Mouse (Mus musculus): ENCODE results near the gene Prep. TPM values are rescaled to one million over a fixed set of nuclear protein-coding genes. Genes with fewer than 3 reads are reported as not detected.

Prep gene
- polyA plus RNA-seq (2014; fragmentation: Nextera tagmentation; extraction: Ambion mirVana): 18.7 and 19.8 TPM in 2 replicates

DNA sequence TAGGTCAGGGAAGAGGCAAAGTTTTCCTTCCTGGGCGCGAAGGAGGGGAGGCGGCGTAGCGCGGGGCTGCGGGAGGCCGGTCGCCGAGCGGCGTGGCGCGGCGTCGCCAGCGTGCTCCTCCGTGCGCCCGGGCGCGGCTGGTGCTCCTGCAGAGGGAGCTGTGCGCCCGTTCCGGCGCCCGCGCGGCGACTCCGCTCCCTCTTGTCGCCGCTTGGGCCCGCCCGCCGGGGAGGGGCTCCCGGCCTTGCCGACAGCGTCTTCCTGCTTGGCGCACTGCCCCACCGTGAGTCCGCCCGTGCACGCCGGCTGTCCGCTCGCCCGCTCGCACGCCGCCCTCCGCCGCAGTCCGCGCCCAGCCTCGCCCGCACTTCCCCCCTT, at the start of gene Prep:
Gene Prep (plus strand): TSS at position 273 of the 378 bp plus-strand sequence.
- peak within 1 kb of the TSS; percentile 82 for H3K9ac ChIP-seq (replicated peaks; ENCODE audit: low read depth, low read length)
- no peaks in the 10 kb centered on the region for H3K9me3 ChIP-seq (ENCODE audit: control insufficient read depth, low read depth, low read length)
- H3K36me3 ChIP-seq (ENCODE audit: control insufficient read depth, insufficient read depth, low read length): no peaks in the 10 kb centered on the region
- peak; percentile 92 for ATAC-seq (ENCODE audit: insufficient number of reproducible peaks, insufficient read depth, low FRiP score, low read depth)
- no peaks in the 10 kb centered on the region for H3K27me3 ChIP-seq (ENCODE audit: control insufficient read depth, insufficient read depth, low read length)
- peak within 1 kb of the TSS; percentile 95 for H3K4me3 ChIP-seq (ENCODE audit: low read depth, low read length)
- WGBS: 0% methylated on average over 50 of the region's 57 CpGs
- peak within 1 kb of the TSS; percentile 45 for H3K4me2 ChIP-seq (replicated peaks; ENCODE audit: low read depth, low read length)
- H3K4me1 ChIP-seq (ENCODE audit: control insufficient read depth, insufficient read depth, low read length): peaks cover 6% of the 10 kb centered on the region; the same call in 1 of the 2 replicates
- peak within 1 kb of the TSS; percentile 85 for H3K27ac ChIP-seq (ENCODE audit: low read length)

DNA sequence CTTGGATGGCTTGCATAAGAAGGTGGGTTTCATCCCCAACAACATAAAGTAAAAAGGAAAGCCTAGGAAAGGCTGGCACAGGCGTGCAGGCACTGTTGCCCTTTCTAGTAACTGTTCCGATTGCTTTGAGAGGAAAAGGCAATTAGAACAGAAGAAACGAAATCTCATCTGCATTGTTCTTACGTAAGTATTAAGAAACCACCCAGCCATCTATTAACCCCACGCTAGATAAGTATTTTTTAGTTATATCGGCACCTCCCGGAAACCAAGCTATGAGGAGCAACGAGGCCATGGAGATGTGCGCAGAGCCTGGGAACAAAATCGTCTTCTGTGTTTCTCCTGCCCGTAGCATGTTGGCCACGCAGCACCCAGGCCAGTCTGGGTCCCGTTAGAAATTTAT, 49.7 kb upstream of the Prep start:
- Histone ChIP-seq H3K27ac (ENCODE audit: low read length) (no peak overlapping the region), H3K4me1 (ENCODE audit: control insufficient read depth, insufficient read depth, low read length) (no peaks in the 10 kb centered on the region), H3K27me3 (ENCODE audit: control insufficient read depth, insufficient read depth, low read length) (no peaks in the 10 kb centered on the region), H3K36me3 (ENCODE audit: control insufficient read depth, insufficient read depth, low read length) (no peaks in the 10 kb centered on the region), H3K9ac (replicated peaks; ENCODE audit: low read depth, low read length) (no peak overlapping the region), H3K9me3 (ENCODE audit: control insufficient read depth, low read depth, low read length) (no peaks in the 10 kb centered on the region), H3K4me2 (replicated peaks; ENCODE audit: low read depth, low read length) (no peak overlapping the region), H3K4me3 (ENCODE audit: low read depth, low read length) (no peak overlapping the region)
- no peak for ATAC-seq (ENCODE audit: insufficient number of reproducible peaks, insufficient read depth, low FRiP score, low read depth)
- 89% methylated on average over 13 of the region's 13 CpGs for WGBS

DNA sequence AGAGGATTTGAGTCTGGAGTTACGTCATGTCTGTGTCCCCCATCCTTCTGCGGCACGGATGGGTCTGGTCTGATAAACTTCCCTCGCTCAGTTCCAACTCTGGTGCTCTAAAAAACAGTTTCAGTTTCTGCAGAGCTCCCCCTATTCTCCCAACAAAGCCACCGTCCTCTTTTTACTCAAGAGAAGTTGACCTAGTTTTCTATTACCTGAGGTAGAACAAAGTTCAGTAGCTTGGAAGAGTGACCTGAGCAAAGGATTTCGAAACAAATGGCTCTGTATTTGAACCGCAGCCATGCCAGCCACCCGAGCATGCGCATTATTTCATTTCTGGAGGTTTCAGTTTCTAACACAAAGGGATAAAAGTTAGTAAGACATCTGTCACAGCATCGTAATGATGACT, 49.2 kb upstream of the Prep start:
- Histone ChIP-seq H3K9ac (replicated peaks; ENCODE audit: low read depth, low read length) (no peak overlapping the region), H3K36me3 (ENCODE audit: control insufficient read depth, insufficient read depth, low read length) (no peaks in the 10 kb centered on the region), H3K9me3 (ENCODE audit: control insufficient read depth, low read depth, low read length) (no peaks in the 10 kb centered on the region), H3K4me2 (replicated peaks; ENCODE audit: low read depth, low read length) (no peak overlapping the region), H3K27me3 (ENCODE audit: control insufficient read depth, insufficient read depth, low read length) (no peaks in the 10 kb centered on the region), H3K27ac (ENCODE audit: low read length) (no peak overlapping the region), H3K4me1 (ENCODE audit: control insufficient read depth, insufficient read depth, low read length) (no peaks in the 10 kb centered on the region), H3K4me3 (ENCODE audit: low read depth, low read length) (no peak overlapping the region)
- ATAC-seq (ENCODE audit: insufficient number of reproducible peaks, insufficient read depth, low FRiP score, low read depth): no peak
- WGBS: 84% methylated on average over 10 of the region's 10 CpGs

DNA sequence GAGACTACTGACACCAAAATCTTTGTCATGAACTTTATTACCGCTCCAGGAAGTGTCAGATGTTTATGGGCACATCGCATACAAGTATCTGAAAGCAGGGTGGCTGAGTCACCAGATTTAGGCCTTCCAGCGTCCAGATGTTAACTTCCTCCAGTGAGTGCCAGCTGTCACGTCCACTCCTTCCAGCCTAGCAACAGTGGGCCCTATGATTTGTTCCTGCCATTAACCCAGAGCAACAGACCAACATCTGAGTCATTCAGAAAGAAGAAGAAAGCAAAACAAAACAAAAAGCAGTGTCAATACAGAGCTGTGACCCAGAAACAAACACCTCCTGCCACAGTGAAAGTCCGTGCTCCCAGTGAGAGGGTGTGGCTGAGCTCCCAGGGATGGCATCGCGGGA, 47.6 kb upstream of the Prep start:
- 61% methylated on average over 7 of the region's 7 CpGs for WGBS

DNA sequence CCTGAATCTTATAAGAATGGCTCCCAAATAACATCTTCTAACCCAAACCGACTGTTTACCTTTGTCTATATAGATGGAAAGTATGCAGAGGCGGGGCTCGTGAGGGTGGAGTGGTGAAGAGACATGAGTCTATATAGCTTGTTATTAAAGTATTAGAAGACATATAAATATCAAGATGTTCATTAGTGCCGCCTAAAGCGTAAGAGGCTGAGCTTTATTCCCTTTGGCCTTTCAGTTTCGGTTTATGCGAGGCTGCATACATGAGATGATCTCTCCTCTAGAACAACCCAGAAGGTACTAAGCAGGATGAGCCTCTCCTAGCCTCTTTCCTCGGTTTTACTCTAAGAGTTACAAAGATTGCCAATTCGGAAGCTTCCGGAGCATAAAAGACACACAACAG, 47.2 kb upstream of the Prep start:
- H3K9ac ChIP-seq (replicated peaks; ENCODE audit: low read depth, low read length): no peak overlapping the region
- no peaks in the 10 kb centered on the region for H3K9me3 ChIP-seq (ENCODE audit: control insufficient read depth, low read depth, low read length)
- no peak overlapping the region for H3K4me3 ChIP-seq (ENCODE audit: low read depth, low read length)
- ATAC-seq (ENCODE audit: insufficient number of reproducible peaks, insufficient read depth, low FRiP score, low read depth): no peak
- WGBS: 86% methylated on average over 10 of the region's 10 CpGs
- no peaks in the 10 kb centered on the region for H3K36me3 ChIP-seq (ENCODE audit: control insufficient read depth, insufficient read depth, low read length)
- no peak overlapping the region for H3K4me2 ChIP-seq (replicated peaks; ENCODE audit: low read depth, low read length)
- H3K27me3 ChIP-seq (ENCODE audit: control insufficient read depth, insufficient read depth, low read length): no peaks in the 10 kb centered on the region
- no peak overlapping the region for H3K27ac ChIP-seq (ENCODE audit: low read length)
- no peaks in the 10 kb centered on the region for H3K4me1 ChIP-seq (ENCODE audit: control insufficient read depth, insufficient read depth, low read length)

More for the DNA sequence above, 47.6 kb upstream of the Prep start:
- H3K27ac ChIP-seq (ENCODE audit: low read length): no peak overlapping the region
- no peaks in the 10 kb centered on the region for H3K4me1 ChIP-seq (ENCODE audit: control insufficient read depth, insufficient read depth, low read length)
- no peak overlapping the region for H3K4me3 ChIP-seq (ENCODE audit: low read depth, low read length)
- no peaks in the 10 kb centered on the region for H3K27me3 ChIP-seq (ENCODE audit: control insufficient read depth, insufficient read depth, low read length)
- H3K9ac ChIP-seq (replicated peaks; ENCODE audit: low read depth, low read length): no peak overlapping the region
- H3K4me2 ChIP-seq (replicated peaks; ENCODE audit: low read depth, low read length): no peak overlapping the region
- no peaks in the 10 kb centered on the region for H3K9me3 ChIP-seq (ENCODE audit: control insufficient read depth, low read depth, low read length)
- no peaks in the 10 kb centered on the region for H3K36me3 ChIP-seq (ENCODE audit: control insufficient read depth, insufficient read depth, low read length)
- no peak for ATAC-seq (ENCODE audit: insufficient number of reproducible peaks, insufficient read depth, low FRiP score, low read depth)

DNA sequence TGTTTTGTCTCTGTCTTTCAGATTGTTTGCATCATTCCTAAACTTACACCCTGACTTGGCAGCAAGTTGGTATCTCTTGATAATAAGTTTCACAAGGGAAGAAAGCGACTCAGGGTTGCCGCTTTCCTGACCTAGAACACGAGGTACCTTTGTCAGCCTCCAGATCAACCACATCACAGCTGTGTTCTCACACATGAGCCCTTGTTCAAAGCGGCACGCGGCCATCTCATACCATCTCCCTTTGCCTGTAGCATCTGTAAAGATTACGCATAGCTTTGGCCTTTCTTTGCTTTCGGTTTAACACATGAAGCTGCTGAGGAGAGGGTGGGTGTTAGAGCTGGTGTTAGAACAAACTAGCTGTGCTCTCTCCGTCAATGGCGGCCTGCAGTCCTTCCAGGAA, 46.7 kb upstream of the Prep start:
- 86% methylated on average over 10 of the region's 10 CpGs for WGBS
- Histone ChIP-seq H3K27me3 (ENCODE audit: control insufficient read depth, insufficient read depth, low read length) (no peaks in the 10 kb centered on the region), H3K27ac (ENCODE audit: low read length) (no peak overlapping the region), H3K9ac (replicated peaks; ENCODE audit: low read depth, low read length) (no peak overlapping the region), H3K4me1 (ENCODE audit: control insufficient read depth, insufficient read depth, low read length) (no peaks in the 10 kb centered on the region), H3K4me2 (replicated peaks; ENCODE audit: low read depth, low read length) (no peak overlapping the region), H3K36me3 (ENCODE audit: control insufficient read depth, insufficient read depth, low read length) (no peaks in the 10 kb centered on the region), H3K9me3 (ENCODE audit: control insufficient read depth, low read depth, low read length) (no peaks in the 10 kb centered on the region), H3K4me3 (ENCODE audit: low read depth, low read length) (no peak overlapping the region)
- no peak for ATAC-seq (ENCODE audit: insufficient number of reproducible peaks, insufficient read depth, low FRiP score, low read depth)

DNA sequence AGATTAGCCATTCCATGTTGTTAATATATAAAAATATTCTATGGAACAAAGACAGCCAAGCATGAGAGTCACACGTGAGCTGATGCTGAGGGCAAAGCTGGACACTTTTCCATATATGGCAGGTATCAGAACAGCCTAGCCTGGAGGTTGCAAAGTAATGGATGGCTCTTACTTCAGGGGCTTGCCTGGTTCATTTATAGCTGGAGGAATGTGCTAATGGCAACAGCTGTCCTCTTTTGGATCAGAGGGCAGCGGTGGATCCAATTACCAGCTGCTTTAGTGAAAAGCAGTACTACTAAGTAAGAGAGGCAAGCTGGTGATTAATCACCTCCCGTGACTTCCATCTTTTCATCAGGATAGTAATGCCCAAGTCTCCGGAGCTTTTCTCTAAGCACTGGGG, 41.8 kb upstream of the Prep start:
- H3K27me3 ChIP-seq (ENCODE audit: control insufficient read depth, insufficient read depth, low read length): no peaks in the 10 kb centered on the region
- H3K4me1 ChIP-seq (ENCODE audit: control insufficient read depth, insufficient read depth, low read length): no peaks in the 10 kb centered on the region
- ATAC-seq (ENCODE audit: insufficient number of reproducible peaks, insufficient read depth, low FRiP score, low read depth): no peak; the same call in 1 of the 2 replicates
- 15% methylated on average over 4 of the region's 4 CpGs for WGBS
- H3K4me2 ChIP-seq (replicated peaks; ENCODE audit: low read depth, low read length): no peak overlapping the region
- H3K9me3 ChIP-seq (ENCODE audit: control insufficient read depth, low read depth, low read length): no peaks in the 10 kb centered on the region
- H3K9ac ChIP-seq (replicated peaks; ENCODE audit: low read depth, low read length): no peak overlapping the region
- H3K27ac ChIP-seq (ENCODE audit: low read length): no peak overlapping the region
- no peak overlapping the region for H3K4me3 ChIP-seq (ENCODE audit: low read depth, low read length)
- no peaks in the 10 kb centered on the region for H3K36me3 ChIP-seq (ENCODE audit: control insufficient read depth, insufficient read depth, low read length)

DNA sequence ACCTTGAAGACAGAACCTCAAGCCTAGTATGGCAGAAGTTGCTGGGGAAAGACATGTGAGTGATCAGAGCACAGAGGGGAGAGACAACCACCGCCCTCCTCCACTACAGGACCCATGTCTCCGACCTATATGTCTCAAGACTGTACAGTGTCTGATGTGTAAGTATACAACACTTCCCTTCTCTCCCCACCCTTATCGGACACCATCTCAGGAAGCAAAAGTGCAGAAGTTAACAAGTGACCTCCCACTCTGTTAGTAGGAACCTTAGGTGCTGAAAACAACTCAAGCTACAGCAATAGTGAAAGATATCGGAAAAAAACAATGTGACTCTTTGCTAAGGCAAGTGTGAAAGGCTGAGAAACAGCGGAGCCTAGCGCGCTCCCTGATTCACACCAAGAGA, 40.1 kb upstream of the Prep start:
- H3K9me3 ChIP-seq (ENCODE audit: control insufficient read depth, low read depth, low read length): no peaks in the 10 kb centered on the region
- no peaks in the 10 kb centered on the region for H3K27me3 ChIP-seq (ENCODE audit: control insufficient read depth, insufficient read depth, low read length)
- H3K27ac ChIP-seq (ENCODE audit: low read length): no peak overlapping the region
- no peaks in the 10 kb centered on the region for H3K36me3 ChIP-seq (ENCODE audit: control insufficient read depth, insufficient read depth, low read length)
- no peak overlapping the region for H3K4me2 ChIP-seq (replicated peaks; ENCODE audit: low read depth, low read length)
- H3K4me1 ChIP-seq (ENCODE audit: control insufficient read depth, insufficient read depth, low read length): no peaks in the 10 kb centered on the region
- ATAC-seq (ENCODE audit: insufficient number of reproducible peaks, insufficient read depth, low FRiP score, low read depth): no peak
- no peak overlapping the region for H3K4me3 ChIP-seq (ENCODE audit: low read depth, low read length)
- H3K9ac ChIP-seq (replicated peaks; ENCODE audit: low read depth, low read length): no peak overlapping the region
- 91% methylated on average over 7 of the region's 7 CpGs for WGBS

DNA sequence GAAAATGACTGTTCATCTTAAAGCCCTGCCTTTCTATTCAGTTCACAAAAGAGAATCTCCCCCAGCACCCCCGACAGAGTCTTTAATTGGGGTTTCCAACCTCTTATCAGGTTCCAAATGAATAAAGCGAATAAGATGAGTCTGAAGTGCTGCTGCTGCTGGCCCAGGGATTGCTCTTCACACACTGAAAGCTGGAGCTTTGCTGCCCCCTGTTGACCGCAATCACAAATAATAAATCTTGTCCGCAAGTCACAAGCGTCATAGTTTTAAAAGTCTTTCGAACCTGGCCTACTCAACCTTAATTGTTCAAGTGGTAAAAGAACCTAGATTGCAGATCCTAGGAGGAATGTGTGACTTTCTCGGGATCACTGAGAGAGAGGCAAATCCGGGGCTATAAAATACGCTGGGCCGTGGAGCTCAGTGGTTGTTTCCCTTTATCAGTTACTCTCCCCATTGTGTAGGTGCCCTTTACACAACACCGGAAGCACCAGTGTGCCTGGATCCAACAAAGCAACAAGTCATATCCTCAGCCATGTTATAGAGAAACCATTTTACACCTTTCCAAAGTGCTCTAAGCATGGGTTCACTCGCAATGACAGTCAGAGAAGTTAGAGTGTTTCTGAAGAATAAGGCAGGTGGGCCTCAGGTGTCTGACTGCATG, 21.6 kb upstream of the Prep start:
- no peaks in the 10 kb centered on the region for H3K36me3 ChIP-seq (ENCODE audit: control insufficient read depth, insufficient read depth, low read length)
- no peak overlapping the region for H3K4me2 ChIP-seq (replicated peaks; ENCODE audit: low read depth, low read length)
- WGBS: 26% methylated on average over 12 of the region's 12 CpGs
- H3K9me3 ChIP-seq (ENCODE audit: control insufficient read depth, low read depth, low read length): no peaks in the 10 kb centered on the region
- no peak overlapping the region for H3K27ac ChIP-seq (ENCODE audit: low read length)
- ATAC-seq (ENCODE audit: insufficient number of reproducible peaks, insufficient read depth, low FRiP score, low read depth): no peak
- H3K4me1 ChIP-seq (ENCODE audit: control insufficient read depth, insufficient read depth, low read length): no peaks in the 10 kb centered on the region
- no peak overlapping the region for H3K9ac ChIP-seq (replicated peaks; ENCODE audit: low read depth, low read length)
- H3K27me3 ChIP-seq (ENCODE audit: control insufficient read depth, insufficient read depth, low read length): no peaks in the 10 kb centered on the region
- no peak overlapping the region for H3K4me3 ChIP-seq (ENCODE audit: low read depth, low read length)
